ENCODE assay signal across 9 mouse cellular contexts in genomic region chr10:95217956-95218682, GRCm38 (mm10).
DNase-seq lines count a peak whose midpoint lies in the region; ATAC-seq and TF ChIP-seq lines count a peak whose summit lies in the region.
"Had no signal": no experiment of that assay in that cellular context is flagged by ENCODE, and none has a peak within 500 bp of the region (broad histone marks: within the 10 kb centered on the region; RNA-seq: fewer than 3 reads in every experiment).

No protein-coding gene starts in this region.

- H3K27me3 ChIP-seq in heart, adult 2 months (ENCODE audit: control insufficient read depth, insufficient read depth, low read length) = no peaks in the 10 kb centered on the region
- peaks cover 20% of the 10 kb centered on the region; the same call in 1 of the 2 replicates for H3K27me3 ChIP-seq in heart, embryonic 12.5 days (replicated peaks)
- H3K27me3 ChIP-seq in ES-Bruce4 (ENCODE audit: control insufficient read depth, insufficient read depth, low read length, poor library complexity, severe bottlenecking) = no peaks in the 10 kb centered on the region
- H3K27me3 ChIP-seq: Patski had no signal

- TF ChIP-seq EP300 in heart, adult 2 months (IDR thresholded peaks at IDR 0.05; ENCODE audit: insufficient read depth, low read depth, low read length) = 0 out of 2 replicates have a peak, but pooled peaks have one; percentile 53
- 0 out of 2 replicates have a peak, but pooled peaks have one; percentile 7 for TF ChIP-seq EP300 in ES-Bruce4 (IDR thresholded peaks at IDR 0.05; ENCODE audit: insufficient read depth, low read depth, low read length)

- no peak overlapping the region for H3K4me3 ChIP-seq in heart, adult 2 months
- H3K4me3 ChIP-seq in heart, embryonic 12.5 days = no peak overlapping the region
- peak overlapping the region; percentile 30 for H3K4me3 ChIP-seq in ES-Bruce4 (ENCODE audit: low read depth, low read length)

- no peaks in the 10 kb centered on the region for H3K79me2 ChIP-seq in heart, adult 2 months (replicated peaks; ENCODE audit: control insufficient read depth, insufficient read depth, low read length)

- no peak overlapping the region for H3K4me2 ChIP-seq in heart, embryonic 12.5 days

- peak in 1 of 2 experiments; percentile 58 for DNase-seq in heart, adult 2 months
- DNase-seq in heart, adult 9 months (ENCODE audit: low spot score in 2 of 2) = peak; percentile 62 to 65
- peak; percentile 41 to 67 for DNase-seq in lung, adult 18-20 months
- no peak for DNase-seq in cerebellum, adult 11-12 months
- DNase-seq in Muller cell, postnatal 12 days (ENCODE audit: inconsistent ontology term) = no peak
- DNase-seq in MN1 (ENCODE audit: low spot score) = no peak

- no peak; the same call in 1 of the 2 replicates for ATAC-seq in heart, embryonic 12.5 days (ENCODE audit: insufficient number of reproducible peaks, low FRiP score)
- ATAC-seq: Patski had no signal

- intact Hi-C loops in heart, adult 2 months (cut with DNase I) = loop anchor here (1.0 to 5.0 kb wide), 5 partner anchors 39 to 259 kb away; partner anchors contain the start of gene Cradd

- TF ChIP-seq CTCF in heart, adult 2 months (IDR thresholded peaks at IDR 0.05) = peak; percentile 70
- peak; percentile 43 for TF ChIP-seq CTCF in ES-Bruce4 (IDR thresholded peaks at IDR 0.05; ENCODE audit: low read depth, low read length)

- H3K9ac ChIP-seq in heart, adult 2 months (ENCODE audit: low read depth, low read length) = no peak overlapping the region
- H3K9ac ChIP-seq in heart, embryonic 12.5 days = no peak overlapping the region
- peak overlapping the region; percentile 34; the same call in 1 of the 2 replicates for H3K9ac ChIP-seq in ES-Bruce4 (ENCODE audit: low read depth, poor library complexity, severe bottlenecking)

- WGBS in heart, adult 2 months = 38% methylated on average over 18 of the region's 18 CpGs
- WGBS in heart, embryonic 12.5 days = 53% methylated on average over 18 of the region's 18 CpGs

- H3K36me3 ChIP-seq in heart, adult 2 months (ENCODE audit: control insufficient read depth, insufficient read depth, low read length) = no peaks in the 10 kb centered on the region
- no peaks in the 10 kb centered on the region for H3K36me3 ChIP-seq in heart, embryonic 12.5 days
- H3K36me3 ChIP-seq in ES-Bruce4 (ENCODE audit: control insufficient read depth, insufficient read depth, low read length, poor library complexity, severe bottlenecking) = no peaks in the 10 kb centered on the region

- peak overlapping the region; percentile 60 for H3K27ac ChIP-seq in heart, adult 2 months
- no peak overlapping the region for H3K27ac ChIP-seq in heart, embryonic 12.5 days (ENCODE audit: poor library complexity, severe bottlenecking)
- H3K27ac ChIP-seq in ES-Bruce4 (ENCODE audit: insufficient read depth, low read length) = peak overlapping the region; percentile 29

- no peaks in the 10 kb centered on the region for H3K9me3 ChIP-seq in heart, embryonic 12.5 days (replicated peaks)
- no peaks in the 10 kb centered on the region for H3K9me3 ChIP-seq in ES-Bruce4 (replicated peaks; ENCODE audit: control insufficient read depth, insufficient read depth, low read length, poor library complexity, severe bottlenecking)

- no peak for TF ChIP-seq POLR2A in heart, adult 2 months (IDR thresholded peaks at IDR 0.05; ENCODE audit: insufficient read depth, low read depth, low read length)
- no peak for TF ChIP-seq POLR2A in ES-Bruce4 (IDR thresholded peaks at IDR 0.05; ENCODE audit: insufficient read depth, low read length)

- peaks cover 12% of the 10 kb centered on the region for H3K4me1 ChIP-seq in heart, adult 2 months (ENCODE audit: control insufficient read depth, insufficient read depth, low read length)
- H3K4me1 ChIP-seq in heart, embryonic 12.5 days (replicated peaks) = peaks cover 28% of the 10 kb centered on the region
- peaks cover 5% of the 10 kb centered on the region for H3K4me1 ChIP-seq in ES-Bruce4 (ENCODE audit: control insufficient read depth, insufficient read depth, low read length)

Comparison
In these comparisons a context has a peak if more than half of its experiments do, and no peak if none do; other contexts are left out.
1. DNase-seq: peak in heart, adult 9 months (2 of 2) and lung, adult 18-20 months (2 of 2); none in cerebellum, adult 11-12 months (single experiment), Muller cell, postnatal 12 days (single experiment) and MN1 (single experiment).